Mouse (Mus musculus) myocyte (in vitro differentiated cells): ENCODE results near the gene Sptbn1.

ENCODE experiments used
- POLR2A ChIP-seq: IDR thresholded peaks from one replicate; pipeline ENCODE4 v1.6.1; 2011; ENCODE audit warnings: low read depth, mild to moderate bottlenecking, control low read depth, moderate library complexity; ENCODE audit not compliant: insufficient read length
- POLR2AphosphoS2 ChIP-seq: IDR thresholded peaks from one replicate; pipeline ENCODE4 v1.6.1; 2011; ENCODE audit warnings: low read depth, control low read depth; ENCODE audit not compliant: insufficient read length
- TCF12 ChIP-seq: IDR thresholded peaks from one replicate; pipeline ENCODE4 v1.6.1; 2011; ENCODE audit warnings: mild to moderate bottlenecking, control low read depth; ENCODE audit not compliant: poor library complexity, insufficient read depth, severe bottlenecking
- USF1 ChIP-seq: IDR thresholded peaks from one replicate; pipeline ENCODE4 v1.6.1; 2011; ENCODE audit warnings: low read depth, mild to moderate bottlenecking, control low read depth, moderate library complexity

DNA sequence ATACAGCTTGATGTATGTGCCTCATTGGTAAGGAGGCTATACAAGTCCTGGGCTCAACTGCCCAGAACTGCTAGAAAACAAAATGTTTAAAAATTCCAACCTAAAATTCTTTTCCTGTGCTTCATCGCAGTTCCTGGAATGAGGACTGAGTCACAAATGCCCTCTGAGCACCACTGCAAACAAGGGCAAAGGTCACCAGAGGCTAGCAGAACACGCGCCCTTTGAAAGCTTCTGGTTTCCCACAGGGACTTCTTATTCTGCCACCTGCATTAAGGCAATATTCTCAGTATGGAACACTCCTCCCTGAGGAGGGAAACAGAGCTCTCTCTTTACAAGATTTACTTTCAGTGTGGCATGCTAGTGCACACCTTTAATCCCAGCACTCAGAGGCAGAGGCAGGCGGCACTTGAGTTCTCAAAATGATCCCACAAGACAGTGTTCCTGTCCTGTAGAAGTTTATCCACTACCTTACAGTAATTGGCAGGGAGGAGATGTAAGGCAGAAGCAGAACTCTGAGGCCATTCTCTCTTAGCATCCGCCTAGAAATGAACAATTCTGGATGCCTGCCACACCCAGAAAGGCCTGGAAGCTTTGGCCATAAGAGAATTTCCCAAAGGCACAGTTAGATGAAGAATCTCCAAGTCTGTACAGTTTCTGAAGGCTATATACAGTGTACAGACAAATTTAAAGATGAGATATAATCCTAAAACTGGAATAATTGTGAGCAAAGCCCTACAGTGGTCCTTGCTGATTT, 56.1 kb downstream of the Sptbn1 start:
- no peak for TF ChIP-seq POLR2AphosphoS2
- no peak for TF ChIP-seq USF1
- TF ChIP-seq POLR2A = no peak
- no peak for TF ChIP-seq TCF12
